Mouse (Mus musculus) WW6 (cell line): ENCODE data around the gene Htr5a.
A peak's percentile ranks its signal among the peaks of the same experiment; 100 is the strongest.

Experiments
- DNase-seq: peaks from one replicate; pipeline ENCODE4 v3.0.0-alpha.2; 2013; ENCODE audit warnings: low read depth, low spot score

Htr5a gene

GRCm38 (mm10) chr5:27841701-27842295 lies at the start of gene Htr5a:
TSS of gene Htr5a (plus strand) at chr5:27842149.
- DNase-seq, result no peak

GRCm38 (mm10) chr5:27792173-27792470 lies 49.8 kb upstream of the Htr5a start:
- no peak for DNase-seq

- DNase-seq, result no peak
These were observed 49.3 kb upstream of the Htr5a start for GRCm38 (mm10) chr5:27792531-27793205.

- peak; percentile 67 for DNase-seq
These were observed 48.0 kb upstream of the Htr5a start for GRCm38 (mm10) chr5:27793923-27794322.

- no peak for DNase-seq
These were observed 27.7 kb upstream of the Htr5a start for GRCm38 (mm10) chr5:27814282-27814681.

GRCm38 (mm10) chr5:27818840-27819672 lies 22.9 kb upstream of the Htr5a start:
- peak; percentile 57 for DNase-seq

- DNase-seq, result no peak
These were observed 20.8 kb upstream of the Htr5a start for GRCm38 (mm10) chr5:27821161-27821560.

- DNase-seq, result no peak
These were observed 14.0 kb upstream of the Htr5a start for GRCm38 (mm10) chr5:27827971-27828370.

GRCm38 (mm10) chr5:27835096-27835495 lies 6.9 kb upstream of the Htr5a start:
- DNase-seq, result no peak

GRCm38 (mm10) chr5:27838061-27838460 lies 3.9 kb upstream of the Htr5a start:
- no peak for DNase-seq

GRCm38 (mm10) chr5:27842671-27843320 lies 847 bp downstream of the Htr5a start:
- no peak for DNase-seq

GRCm38 (mm10) chr5:27846979-27847378 lies 5.0 kb downstream of the Htr5a start:
- DNase-seq, result no peak

GRCm38 (mm10) chr5:27854290-27854689 lies 12.3 kb downstream of the Htr5a start:
- no peak for DNase-seq

- DNase-seq, result no peak
These were observed 13.8 kb downstream of the Htr5a start for GRCm38 (mm10) chr5:27855726-27856125.

GRCm38 (mm10) chr5:27873240-27874082 lies 31.5 kb downstream of the Htr5a start:
- no peak for DNase-seq

GRCm38 (mm10) chr5:27874211-27874610 lies 32.3 kb downstream of the Htr5a start:
- DNase-seq, result no peak

GRCm38 (mm10) chr5:27875341-27876105 lies 33.6 kb downstream of the Htr5a start:
- no peak for DNase-seq

- DNase-seq, result no peak
These were observed 36.4 kb downstream of the Htr5a start for GRCm38 (mm10) chr5:27878356-27878755.

GRCm38 (mm10) chr5:27879726-27880125 lies 37.8 kb downstream of the Htr5a start:
- no peak for DNase-seq

GRCm38 (mm10) chr5:27880329-27881036 lies 38.5 kb downstream of the Htr5a start:
- DNase-seq, result no peak
